Mouse (Mus musculus) liver, embryonic 14.5 days (tissue): ENCODE data around the gene Mrm1.
A peak's percentile ranks its signal among the peaks of the same experiment; 100 is the strongest.

Experiments
- CTCF ChIP-seq: IDR thresholded peaks from 2 replicates; pipeline ENCODE4 v1.5.1; 2016; ENCODE audit warnings: antibody characterized with exemption, low read depth, control low read depth
- EP300 ChIP-seq: IDR thresholded peaks from 2 replicates; pipeline ENCODE4 v1.6.1; 2016; ENCODE audit warnings: antibody characterized with exemption, low read depth

- TF ChIP-seq CTCF (peak; percentile 52), EP300 (no peak)
Measured at GRCm38 (mm10) chr11:84839330-84839729, 20.0 kb upstream of the Mrm1 start.
